Mouse (Mus musculus): Measurements from ENCODE around the gene B4galt1.

The B4galt1 gene

GRCm38 (mm10) chr4:40784556-40785169 lies 69.1 kb downstream of the B4galt1 start:
- intact Hi-C loops (cut with DNase I), result no loop called here

DNA sequence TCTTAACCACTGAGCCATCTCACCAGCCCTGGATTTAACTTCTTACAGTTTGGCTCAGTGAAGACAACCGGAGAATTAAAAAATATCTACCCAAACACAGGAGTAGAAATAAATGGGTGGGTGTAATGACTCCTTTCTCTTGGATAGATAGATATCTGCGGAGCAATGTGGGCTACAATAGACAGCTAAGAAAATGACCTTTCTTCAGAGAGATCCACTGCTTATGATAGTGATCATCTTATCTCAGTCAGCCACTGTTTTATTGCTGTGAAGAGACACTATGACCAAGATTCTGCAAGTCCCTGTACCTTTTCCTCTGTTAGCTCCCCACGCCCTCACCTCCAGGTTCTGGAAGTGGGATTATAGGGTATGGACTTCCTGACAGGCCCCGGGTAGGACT lies 70.8 kb downstream of the B4galt1 start:
- intact Hi-C loops (cut with DNase I), result no loop called here

DNA sequence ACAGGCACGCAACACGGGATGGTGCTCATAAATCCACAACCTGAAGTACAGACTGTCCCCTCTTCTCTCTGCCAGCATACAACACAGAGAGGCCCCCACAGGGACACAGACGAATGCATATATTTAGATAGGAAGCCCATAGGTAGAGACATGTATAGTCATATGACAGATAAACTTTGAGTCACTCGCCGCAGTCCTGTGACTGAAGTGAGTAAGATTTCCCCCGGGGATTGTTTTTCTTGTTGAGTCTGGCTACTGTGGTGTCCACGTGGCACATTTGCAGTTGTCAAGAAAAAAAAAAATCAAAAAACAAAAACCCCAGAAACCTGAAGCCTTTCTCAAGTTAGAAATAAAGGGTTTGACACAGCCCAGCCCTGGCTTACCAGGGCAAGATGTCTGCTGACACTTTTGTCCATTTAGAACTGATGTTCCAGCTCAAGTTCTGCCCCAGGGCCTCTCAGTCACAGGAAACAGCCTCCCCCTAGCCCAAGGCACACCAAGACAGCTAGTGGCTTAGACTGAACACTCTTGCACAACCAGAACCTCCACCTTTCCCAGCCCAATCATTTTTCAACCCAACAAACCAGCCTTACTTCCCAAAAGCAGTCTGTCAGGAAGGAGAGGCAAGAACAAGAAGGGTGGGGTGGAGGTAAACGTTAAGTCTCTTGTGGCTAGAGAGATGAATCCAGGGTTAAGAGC lies 71.9 kb downstream of the B4galt1 start:
- intact Hi-C loops (cut with DNase I), result no loop called here

DNA sequence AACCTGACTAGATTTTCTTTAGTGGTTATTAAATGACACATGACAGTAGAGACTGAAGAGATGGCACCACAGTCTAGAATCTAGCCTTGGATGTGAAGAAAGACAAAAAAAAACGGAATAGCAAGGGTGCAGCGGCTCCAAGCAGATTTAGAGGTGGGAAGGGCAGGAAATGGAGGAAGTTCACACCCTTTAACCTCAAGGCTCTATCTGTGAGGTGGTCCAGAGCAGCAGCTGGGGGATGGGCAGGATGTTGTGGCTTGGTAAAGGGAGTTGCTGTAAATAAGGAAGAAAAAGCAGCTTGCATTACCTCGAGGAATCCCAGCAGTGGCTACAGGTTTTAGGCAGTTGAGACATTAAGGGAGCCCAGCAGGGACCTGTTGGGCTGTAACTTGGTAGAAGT lies 72.7 kb downstream of the B4galt1 start:
- intact Hi-C loops (cut with DNase I), result no loop called here

GRCm38 (mm10) chr4:40778656-40779055 lies 75.1 kb downstream of the B4galt1 start:
- intact Hi-C loops (cut with DNase I), result loop anchor here (5.0 kb wide), 1 partner anchor 74 kb away; the partner anchor contains the start of gene B4galt1

DNA sequence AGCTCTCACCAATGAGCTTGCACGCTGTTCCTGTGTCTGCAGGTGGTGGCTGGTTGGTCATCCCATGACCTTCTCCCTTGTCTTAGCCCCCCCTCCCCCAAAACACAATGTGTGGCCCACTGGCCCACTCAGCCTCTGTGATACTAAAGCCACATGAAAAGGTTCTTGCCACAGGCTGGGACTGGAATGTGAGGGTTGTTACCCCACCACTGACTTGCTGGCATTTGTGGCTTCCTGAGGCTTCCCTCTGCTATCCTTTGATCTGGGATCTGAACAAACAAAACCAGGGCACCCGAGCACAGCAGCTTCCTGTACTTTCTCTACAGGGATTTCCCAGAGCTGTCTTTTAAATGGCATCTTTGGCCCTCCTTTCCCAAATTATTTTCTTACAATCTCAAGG lies 76.7 kb downstream of the B4galt1 start:
- intact Hi-C loops (cut with DNase I), result loop anchor here (5.0 kb wide), 1 partner anchor 75 kb away; the partner anchor contains the start of gene B4galt1

- intact Hi-C loops (cut with DNase I), result loop anchor here (5.0 kb wide), 1 partner anchor 76 kb away; the partner anchor contains the start of gene B4galt1
These were observed 77.4 kb downstream of the B4galt1 start for GRCm38 (mm10) chr4:40776416-40776815.

DNA sequence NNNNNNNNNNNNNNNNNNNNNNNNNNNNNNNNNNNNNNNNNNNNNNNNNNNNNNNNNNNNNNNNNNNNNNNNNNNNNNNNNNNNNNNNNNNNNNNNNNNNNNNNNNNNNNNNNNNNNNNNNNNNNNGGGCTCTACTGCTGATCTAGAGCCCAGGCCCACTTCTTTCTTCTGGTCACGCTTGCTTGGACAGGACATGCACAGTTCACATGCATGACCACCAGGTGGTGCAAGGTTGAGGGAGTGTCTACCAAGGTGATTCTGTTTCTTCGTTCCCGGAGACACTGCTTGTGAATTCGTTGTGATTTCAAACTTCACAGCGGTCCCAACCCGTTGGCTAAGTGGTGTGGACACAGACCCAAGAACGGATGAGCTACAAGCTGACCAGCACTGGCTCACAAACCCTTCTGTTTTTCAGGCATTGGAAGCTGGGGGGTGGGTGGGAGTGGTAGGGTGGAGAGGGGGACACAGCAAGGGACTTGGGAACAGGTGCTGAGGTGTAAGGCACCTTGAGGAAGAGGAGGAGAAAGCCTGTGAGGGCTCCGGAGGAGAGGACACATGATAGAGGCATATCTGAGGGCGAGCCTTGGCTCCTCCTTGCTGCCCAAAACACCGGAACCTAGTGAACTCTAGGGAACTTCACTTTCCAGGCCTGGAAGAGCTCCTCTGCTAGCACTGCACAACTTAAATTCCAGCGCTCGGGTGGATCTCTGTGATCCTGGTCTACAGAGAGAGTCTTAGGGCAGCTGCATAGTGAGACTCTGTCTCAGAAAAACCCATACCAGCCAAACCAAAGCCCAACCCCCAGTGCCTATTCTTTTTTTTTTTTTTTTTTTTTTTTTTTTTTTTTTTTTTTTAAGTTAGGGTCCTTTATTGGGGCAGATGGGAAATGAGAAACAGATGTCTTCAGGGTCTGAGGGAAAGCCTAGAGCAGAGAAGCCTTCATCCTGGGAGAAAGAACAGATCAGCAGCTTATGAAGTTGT lies 79.2 kb downstream of the B4galt1 start:
- intact Hi-C loops (cut with DNase I), result loop anchor here (2.0 to 5.0 kb wide), 2 partner anchors 78 to 132 kb away; partner anchors contain the start of gene B4galt1

GRCm38 (mm10) chr4:40759876-40760275 lies 93.9 kb downstream of the B4galt1 start:
- intact Hi-C loops (cut with DNase I), result no loop called here

DNA sequence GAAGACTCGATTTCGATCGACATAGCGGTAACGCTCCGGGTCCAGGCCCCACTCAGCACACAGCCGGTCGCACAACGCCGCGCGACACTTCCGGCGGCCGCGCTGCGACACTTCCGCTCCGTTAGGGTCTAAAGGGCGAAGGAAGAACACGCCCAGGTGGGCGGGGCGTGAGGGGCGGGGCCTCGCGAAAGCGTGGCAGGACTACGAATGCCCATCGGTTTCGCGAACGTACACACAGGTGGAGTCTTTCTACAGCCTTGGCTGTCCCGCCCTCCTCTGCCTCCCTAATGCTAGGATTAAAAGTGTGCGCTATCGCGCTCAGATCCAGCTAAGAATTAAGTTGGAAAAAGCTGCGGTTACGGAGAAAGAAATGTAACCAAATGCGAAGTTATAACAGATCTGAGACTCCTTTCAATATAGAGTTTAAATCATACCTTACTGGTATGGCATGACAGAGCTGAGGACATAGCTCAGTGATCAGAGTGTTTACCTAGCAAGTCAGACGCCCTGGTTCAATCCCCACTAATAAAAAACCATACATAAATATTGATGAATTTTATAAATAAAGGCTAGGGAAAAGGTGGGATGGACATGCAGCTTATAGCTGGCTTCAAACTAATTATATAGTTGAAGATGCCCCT lies 95.9 kb downstream of the B4galt1 start, which contains the start of gene Smu1:
Gene Smu1 (minus strand): TSS at position 144 of the 641 bp plus-strand sequence.
- intact Hi-C loops (cut with DNase I), result no loop called here

- intact Hi-C loops (cut with DNase I), result no loop called here
These were observed 96.5 kb downstream of the B4galt1 start for GRCm38 (mm10) chr4:40757157-40757779.

Small RNA genes within 50 kb of the gene (microRNA-seq; reads per million reads assigned to microRNA genes)
- 0 reads per million in 2 experiments for gene Gm24112
- 0 reads per million in 2 experiments for gene Gm25931
- gene Mir5123, result 0 reads per million in 2 experiments

All from adrenal gland (tissue).